Mouse (Mus musculus) megakaryocyte, embryonic 14.5 days (primary cell): Measurements from ENCODE around the gene Aph1c.
"Not testable (repeated sequence)": the region's sequence is repeated elsewhere in the genome, so short reads cannot be mapped to it uniquely, and the experiment has no call there.

ENCODE experiments used
- FLI1 ChIP-seq: IDR thresholded peaks from 2 replicates; pipeline ENCODE4 v1.6.1; 2012; ENCODE audit warnings: low read length, inconsistent platforms, mixed read lengths
- GATA1 ChIP-seq: IDR thresholded peaks from 3 replicates; pipeline ENCODE4 v1.6.1; 2012; ENCODE audit warnings: mixed read lengths, low read length, inconsistent platforms, borderline replicate concordance

DNA sequence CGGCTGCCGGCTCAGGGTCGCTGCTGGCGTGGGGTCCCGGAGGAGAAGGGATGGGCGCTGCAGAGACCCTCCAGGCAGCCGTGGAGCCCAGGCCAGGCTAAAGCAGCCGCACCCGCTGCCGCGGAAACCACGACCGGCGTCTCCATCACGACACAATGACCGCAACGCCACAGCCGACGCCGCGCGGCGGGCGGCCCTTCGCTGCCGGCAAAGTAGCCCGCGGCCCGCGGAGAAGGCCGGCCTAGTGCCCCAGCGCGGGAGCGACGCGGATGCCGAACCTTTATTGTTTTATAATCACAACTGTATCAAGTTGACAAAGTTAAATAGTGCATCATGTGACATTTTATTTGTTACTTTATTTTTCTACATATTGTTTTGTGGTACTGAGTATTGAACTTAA lies 28.6 kb downstream of the Aph1c start:
- not testable (repeated sequence) for TF ChIP-seq FLI1, GATA1
